Mouse (Mus musculus) kidney, postnatal 36 days (tissue): ENCODE results near the gene Gm10577.

Experiments used
- DNase-seq, 2 experiments: peaks; one replicate each; pipeline ENCODE4 v3.0.0; 2021 to 2022; ENCODE audit warnings: mixed read lengths in 2 of 2

Gm10577 gene

DNA sequence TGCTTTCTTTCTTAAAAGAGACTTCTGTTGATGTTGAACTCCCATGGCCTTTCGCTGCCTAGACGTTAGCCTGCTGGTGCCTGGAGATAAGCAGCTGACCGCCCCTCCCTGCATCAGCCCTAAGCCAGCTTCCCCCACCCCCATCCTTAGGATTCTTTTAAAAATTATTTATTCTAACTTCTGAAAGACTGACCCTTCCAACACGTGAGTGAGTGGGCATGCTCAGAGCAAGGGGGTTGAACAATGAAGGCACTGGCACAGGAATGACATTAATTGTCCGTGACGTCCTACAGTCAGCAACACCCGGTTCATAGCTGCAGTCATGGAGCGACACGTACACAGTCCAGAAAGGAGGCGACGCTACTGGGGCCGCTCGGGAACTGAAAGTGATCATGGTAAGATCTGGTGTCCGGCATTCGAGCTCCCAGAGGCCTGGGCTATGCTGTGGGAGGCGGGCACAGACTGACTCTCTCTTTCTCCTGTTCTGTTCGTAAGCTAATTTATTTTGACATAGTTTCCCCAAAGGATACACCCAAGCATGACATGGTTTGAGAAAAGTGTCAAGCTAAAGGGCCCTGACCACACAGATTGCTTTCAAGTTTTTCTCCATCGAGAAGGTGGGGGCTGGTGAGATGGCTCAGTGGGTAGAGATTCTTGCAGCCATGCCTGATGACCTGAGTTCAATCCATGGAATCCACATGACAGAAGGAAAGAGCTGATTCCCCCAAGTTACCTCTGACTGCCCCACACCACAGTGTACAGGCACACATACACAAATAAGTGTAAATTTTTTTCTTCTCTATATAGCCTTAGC, 25.8 kb downstream of the Gm10577 start:
- no peak for DNase-seq

DNA sequence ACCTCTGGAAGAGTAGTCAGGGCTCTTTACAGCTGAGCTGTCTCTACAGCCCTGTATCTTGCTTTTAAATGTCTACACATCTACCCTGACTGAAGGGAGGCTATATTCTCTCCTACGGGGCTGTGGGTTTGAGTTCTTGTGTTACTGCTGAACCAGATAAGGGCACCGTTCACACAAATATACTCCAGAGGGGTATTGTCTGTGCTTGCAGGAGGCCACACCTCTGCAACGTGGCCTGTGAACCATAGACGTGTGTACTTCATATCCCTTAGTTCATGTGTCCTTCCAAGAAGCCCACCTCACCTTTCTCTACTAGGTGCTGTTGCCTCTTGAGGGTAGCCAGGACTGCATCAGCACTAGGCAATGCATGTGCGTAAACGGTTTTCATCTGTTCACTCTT, 28.4 kb downstream of the Gm10577 start:
- no peak for DNase-seq

DNA sequence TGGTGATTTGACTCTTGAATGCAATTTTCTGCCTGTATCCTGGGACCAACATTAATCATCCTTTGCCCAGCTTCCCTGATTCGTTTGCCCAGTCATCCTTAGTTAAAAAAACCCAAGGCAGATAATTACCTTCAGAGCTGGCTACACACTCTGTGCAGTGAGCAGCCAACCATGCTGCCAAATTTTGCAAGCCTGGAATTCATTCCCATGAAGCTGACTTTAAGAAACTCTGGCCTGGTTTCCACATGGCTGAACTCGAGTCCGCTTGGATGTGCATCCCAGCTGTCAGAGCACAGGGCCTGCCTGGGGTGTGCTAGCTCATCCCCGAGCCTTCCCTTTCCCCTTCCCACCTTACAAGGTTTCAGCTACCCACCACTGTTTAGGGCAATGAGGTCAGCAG, 29.5 kb downstream of the Gm10577 start:
- peak; percentile 71 to 75 for DNase-seq

DNA sequence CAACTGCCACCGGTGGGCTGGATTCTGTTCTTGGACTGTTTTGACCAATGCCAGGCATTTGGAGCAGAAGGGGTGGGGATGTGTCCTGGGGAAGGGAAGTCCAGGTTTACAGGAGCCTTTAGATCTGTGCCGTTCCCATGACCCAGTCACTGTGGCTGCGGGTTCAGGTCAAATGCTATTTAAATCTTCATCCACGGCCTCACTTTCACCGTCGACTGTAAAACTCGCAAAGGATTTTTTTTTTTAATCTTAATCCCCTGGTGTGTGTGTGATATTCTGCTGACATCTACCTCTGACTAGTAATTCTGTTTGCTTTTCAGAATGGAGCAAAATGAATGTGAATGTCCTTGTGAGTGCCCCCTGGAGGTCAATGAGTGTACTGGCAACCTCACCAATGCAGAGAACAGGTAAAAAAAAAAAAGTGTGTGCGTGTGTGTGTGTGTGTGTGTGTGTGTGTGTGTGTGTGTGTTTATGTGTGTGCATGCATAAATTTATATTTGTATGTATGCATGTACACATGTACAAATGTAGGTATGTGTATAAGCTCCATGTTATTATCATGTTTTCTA, 32.2 kb downstream of the Gm10577 start:
- DNase-seq = peak; percentile 33 to 56

DNA sequence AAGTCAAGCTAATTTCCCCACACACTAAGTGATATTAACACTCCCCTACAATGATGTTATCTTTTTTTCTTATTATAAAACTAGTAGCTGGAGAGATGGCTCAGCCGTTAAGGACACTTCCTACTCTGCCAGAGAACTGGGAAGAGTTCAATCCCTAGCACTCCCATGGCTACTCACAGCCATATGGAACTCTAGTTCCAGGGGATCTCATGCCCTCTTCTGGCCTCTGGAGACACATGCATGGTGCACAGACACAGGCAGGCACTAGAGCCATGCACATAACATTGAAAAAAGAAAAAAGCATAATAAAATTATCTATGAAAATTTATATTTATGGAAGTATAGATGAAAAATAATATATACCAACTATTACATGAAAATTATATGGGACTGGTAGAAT, 33.3 kb downstream of the Gm10577 start:
- DNase-seq = peak in 1 of 2 experiments; percentile 25

DNA sequence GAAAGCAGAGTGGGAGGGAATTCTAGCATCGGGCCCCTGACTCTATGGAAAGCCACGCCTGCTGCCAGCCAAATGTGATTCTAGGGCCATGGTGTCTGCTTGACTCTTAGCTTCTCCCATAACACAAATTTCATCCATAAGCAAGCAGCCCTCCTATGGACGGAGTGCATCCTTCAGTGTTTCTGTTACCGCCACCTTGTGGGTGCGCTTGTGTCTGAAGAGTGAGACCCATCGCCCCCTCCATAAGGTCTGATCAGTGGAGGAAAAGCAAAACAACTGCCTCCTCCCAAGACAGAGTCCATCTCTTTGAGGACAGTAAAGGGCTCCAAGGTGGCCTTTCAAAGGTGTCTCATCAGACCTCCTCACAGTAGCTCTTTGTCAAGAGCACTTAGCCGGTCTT, 43.0 kb downstream of the Gm10577 start:
- peak in 1 of 2 experiments; percentile 17 for DNase-seq

DNA sequence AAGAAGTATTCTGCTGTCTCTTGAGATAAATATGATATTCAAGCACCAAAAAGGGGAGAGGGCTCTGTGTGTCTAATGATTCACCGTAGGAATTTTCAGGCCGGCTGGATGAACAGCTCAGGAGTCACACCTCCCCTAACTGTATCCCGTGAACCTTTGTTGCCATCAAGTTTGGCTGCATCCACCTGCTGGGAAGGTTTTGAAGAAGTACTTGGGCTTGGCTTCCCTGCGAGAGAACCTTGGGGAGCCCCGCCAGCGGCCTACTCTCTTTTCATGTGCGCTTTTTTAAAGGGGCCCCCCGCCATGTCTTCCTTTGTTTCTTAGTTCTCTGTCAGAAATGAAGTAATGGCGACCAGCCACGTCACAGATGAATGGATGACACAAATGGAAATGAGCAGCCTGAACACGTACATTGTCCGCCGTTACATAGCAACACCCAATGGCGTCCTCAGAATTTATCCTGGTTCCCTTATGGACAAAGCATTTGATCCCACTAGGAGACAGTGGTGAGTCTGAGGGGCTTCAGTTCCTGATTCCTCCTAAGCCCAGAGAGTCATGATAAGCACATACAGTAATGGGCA, 46.0 kb downstream of the Gm10577 start:
- DNase-seq = no peak

DNA sequence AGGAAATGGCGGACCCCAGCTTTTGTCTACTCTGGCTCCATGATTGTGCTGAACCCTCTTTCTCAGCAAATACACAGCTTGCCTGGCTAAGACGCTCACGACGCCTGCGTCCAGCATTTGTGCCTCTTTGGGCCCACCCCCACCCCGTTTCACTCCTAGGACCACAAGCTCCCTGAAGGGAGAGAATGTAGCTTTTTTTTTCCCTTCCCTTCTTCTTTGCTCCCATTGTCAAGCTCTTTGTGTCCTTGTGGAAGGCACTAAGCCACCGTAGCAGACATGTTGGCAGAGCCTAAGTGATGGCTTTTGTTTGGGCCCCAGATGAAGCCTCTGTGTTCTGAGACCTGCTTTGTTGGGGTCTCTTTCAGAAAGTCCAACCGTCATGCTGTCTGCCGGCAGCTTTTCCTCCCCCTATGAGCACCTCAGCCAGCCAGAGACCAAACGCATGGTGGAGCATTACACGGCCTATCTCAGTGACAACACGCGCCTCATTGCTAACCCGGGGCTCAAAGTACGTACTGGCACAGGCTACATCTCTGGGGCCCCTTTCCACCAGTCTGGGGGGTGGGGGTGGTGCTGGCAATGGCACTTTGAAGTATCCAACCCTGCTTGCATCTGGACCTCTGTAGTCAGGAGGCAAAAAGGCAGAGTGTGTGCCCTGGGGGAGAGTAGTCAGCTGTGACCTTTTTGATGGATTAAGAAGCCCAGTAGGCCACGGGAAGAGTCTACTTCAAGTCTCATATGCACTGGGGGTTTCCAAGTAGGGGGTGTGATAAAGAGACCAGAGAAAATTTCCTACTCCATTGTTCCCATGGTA, 46.6 kb downstream of the Gm10577 start:
- DNase-seq = no peak
